In genomic region chr4:88954045-88954444, GRCm38 (mm10) we compare ENCODE assay signal across 14 mouse cellular contexts.
"Had no signal": no experiment of that assay in that cellular context is flagged by ENCODE, and none has a peak within 500 bp of the region (broad histone marks: within the 10 kb centered on the region; RNA-seq: fewer than 3 reads in every experiment).

No protein-coding gene starts in this region.

- H3K4me1 ChIP-seq: lung, embryonic 15.5 days; midbrain, embryonic 13.5 days; midbrain, embryonic 15.5 days; neural tube, embryonic 12.5 days had no signal

- H3K4me3 ChIP-seq: lung, embryonic 15.5 days; megakaryocyte, embryonic 14.5 days; midbrain, embryonic 13.5 days; midbrain, embryonic 15.5 days; neural tube, embryonic 12.5 days had no signal

- H3K36me3 ChIP-seq: lung, embryonic 15.5 days; midbrain, embryonic 13.5 days; midbrain, embryonic 15.5 days; neural tube, embryonic 12.5 days had no signal

- H3K27me3 ChIP-seq: lung, embryonic 15.5 days; megakaryocyte, embryonic 14.5 days; midbrain, embryonic 13.5 days; midbrain, embryonic 15.5 days; neural tube, embryonic 12.5 days had no signal

- DNase-seq: lung, adult 2 months; lung, postnatal 14 days; lung, postnatal 36 days; right cerebral cortex, postnatal 14 days; thymus, adult 18-20 months; thymus, postnatal 14 days; thymus, postnatal 36 days had no signal

- H3K27ac ChIP-seq: liver, embryonic 14.5 days; lung, embryonic 15.5 days; macrophage; midbrain, embryonic 13.5 days; midbrain, embryonic 15.5 days; neural tube, embryonic 12.5 days had no signal
